Mouse (Mus musculus) limb, embryonic 11.5 days (tissue): Measurements from ENCODE around the gene Col17a1. TPM values are rescaled to one million over a fixed set of nuclear protein-coding genes. Genes with fewer than 3 reads are reported as not detected.

ENCODE experiments used
- ATAC-seq: fragments of 200-750 bp; cut with Nextera tagmentation; 2 replicates; pipeline ENCODE4 v1.8.0; 2017; ENCODE audit warnings: low read depth; ENCODE audit not compliant: insufficient number of reproducible peaks, low FRiP score, low TSS enrichment
- DNase-seq: peaks from one replicate; pipeline ENCODE4 v3.0.0-alpha.2; 2015; ENCODE audit warnings: low spot score
- H3K27ac ChIP-seq: fragments of 300-500 bp; sonication (generic); replicated peaks from 2 replicates; pipeline ENCODE4 v1.5.1; 2014; ENCODE audit warnings: low read depth, mild to moderate bottlenecking, low read length
- H3K27me3 ChIP-seq: fragments of 300-500 bp; sonication (generic); 2 replicates; pipeline ENCODE4 v1.6.1; 2014; ENCODE audit warnings: mild to moderate bottlenecking, low read length, mixed read lengths; ENCODE audit not compliant: control insufficient read depth, insufficient read depth
- H3K36me3 ChIP-seq: fragments of 300-500 bp; sonication (generic); 2 replicates; pipeline ENCODE4 v1.6.1; 2014; ENCODE audit warnings: mild to moderate bottlenecking, low read length, moderate library complexity, mixed read lengths; ENCODE audit not compliant: control insufficient read depth, insufficient read depth
- H3K4me1 ChIP-seq: fragments of 300-500 bp; sonication (generic); 2 replicates; pipeline ENCODE4 v1.6.1; 2014; ENCODE audit warnings: low read length, mixed read lengths; ENCODE audit not compliant: control insufficient read depth, insufficient read depth
- H3K4me2 ChIP-seq: fragments of 300-500 bp; sonication (generic); 2 replicates; pipeline ENCODE4 v1.6.1; 2014; ENCODE audit warnings: low read depth, mild to moderate bottlenecking, moderate library complexity; ENCODE audit not compliant: severe bottlenecking
- H3K4me3 ChIP-seq: fragments of 300-500 bp; sonication (generic); 2 replicates; pipeline ENCODE4 v1.5.1; 2014; ENCODE audit warnings: low read depth, low read length
- H3K9ac ChIP-seq: fragments of 300-500 bp; sonication (generic); 2 replicates; pipeline ENCODE4 v1.6.1; 2014; ENCODE audit warnings: mild to moderate bottlenecking, low read length
- H3K9me3 ChIP-seq: fragments of 300-500 bp; sonication (generic); 2 replicates; pipeline ENCODE4 v1.6.1; 2016; ENCODE audit warnings: low read length; ENCODE audit not compliant: control insufficient read depth
- WGBS: fragments of 180-500 bp; shearing (Covaris S2); extraction: QIAGEN DNeasy Blood & Tissue Kit; methylation state at CpG from one replicate; pipeline ENCODE4 v1.1.7; 2014; 5-methylcytosine and 5-hydroxymethylcytosine counted together
- polyA plus RNA-seq: library from polyadenylated mRNA; unstranded; fragments of >200 nt; fragmentation: Nextera tagmentation; extraction: Ambion mirVana; gene quantifications from 2 replicates; pipeline ENCODE4 v1.2.1, GENCODE M21; 2014

The Col17a1 gene
- polyA plus RNA-seq, 1 experiment from 2014 or later: 2.4 TPM

- no peak for DNase-seq
- Histone ChIP-seq H3K4me3 (no peak overlapping the region), H3K4me1 (no peaks in the 10 kb centered on the region), H3K27me3 (no peaks in the 10 kb centered on the region), H3K9ac (no peak overlapping the region), H3K9me3 (no peaks in the 10 kb centered on the region), H3K4me2 (no peak overlapping the region), H3K27ac (no peak overlapping the region), H3K36me3 (no peaks in the 10 kb centered on the region)
- no peak for ATAC-seq
- WGBS: 64% methylated on average over 2 of the region's 2 CpGs
Measured at GRCm38 (mm10) chr19:47716144-47716543, 24.2 kb upstream of the Col17a1 start.

DNA sequence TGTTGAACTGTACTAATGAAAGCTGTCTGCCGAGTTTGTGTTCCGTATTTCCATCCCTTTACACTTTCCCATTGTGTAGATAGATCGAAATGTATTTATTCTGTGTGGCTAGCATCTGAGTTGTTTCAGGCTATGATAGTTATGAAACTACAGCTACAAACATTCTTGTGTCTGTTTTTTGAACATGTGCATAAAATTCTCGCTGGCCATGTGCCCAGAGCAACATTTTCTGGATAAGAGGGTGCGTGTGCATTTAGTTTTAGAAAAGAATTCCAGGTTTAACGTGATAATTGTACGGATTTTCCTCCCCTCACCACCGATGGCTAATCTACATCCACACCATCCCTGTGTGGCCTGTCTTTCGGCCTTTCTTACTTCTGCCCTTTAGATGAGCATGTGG, 21.6 kb upstream of the Col17a1 start:
- WGBS: 92% methylated on average over 9 of the region's 9 CpGs
- no peak overlapping the region for H3K4me2 ChIP-seq
- no peak for ATAC-seq

GRCm38 (mm10) chr19:47710376-47710775, 18.5 kb upstream of the Col17a1 start:
- Histone ChIP-seq H3K27ac (no peak overlapping the region), H3K4me2 (no peak overlapping the region), H3K9ac (no peak overlapping the region), H3K4me1 (no peaks in the 10 kb centered on the region), H3K36me3 (no peaks in the 10 kb centered on the region), H3K27me3 (no peaks in the 10 kb centered on the region), H3K9me3 (no peaks in the 10 kb centered on the region), H3K4me3 (no peak overlapping the region)
- ATAC-seq: no peak
- 82% methylated on average over 4 of the region's 4 CpGs for WGBS
- DNase-seq: no peak

More for the DNA sequence above, 21.6 kb upstream of the Col17a1 start:
- Histone ChIP-seq H3K27ac (no peak overlapping the region), H3K27me3 (no peaks in the 10 kb centered on the region), H3K9ac (no peak overlapping the region), H3K4me3 (no peak overlapping the region), H3K9me3 (no peaks in the 10 kb centered on the region), H3K4me1 (no peaks in the 10 kb centered on the region), H3K36me3 (no peaks in the 10 kb centered on the region)
- DNase-seq: no peak

DNA sequence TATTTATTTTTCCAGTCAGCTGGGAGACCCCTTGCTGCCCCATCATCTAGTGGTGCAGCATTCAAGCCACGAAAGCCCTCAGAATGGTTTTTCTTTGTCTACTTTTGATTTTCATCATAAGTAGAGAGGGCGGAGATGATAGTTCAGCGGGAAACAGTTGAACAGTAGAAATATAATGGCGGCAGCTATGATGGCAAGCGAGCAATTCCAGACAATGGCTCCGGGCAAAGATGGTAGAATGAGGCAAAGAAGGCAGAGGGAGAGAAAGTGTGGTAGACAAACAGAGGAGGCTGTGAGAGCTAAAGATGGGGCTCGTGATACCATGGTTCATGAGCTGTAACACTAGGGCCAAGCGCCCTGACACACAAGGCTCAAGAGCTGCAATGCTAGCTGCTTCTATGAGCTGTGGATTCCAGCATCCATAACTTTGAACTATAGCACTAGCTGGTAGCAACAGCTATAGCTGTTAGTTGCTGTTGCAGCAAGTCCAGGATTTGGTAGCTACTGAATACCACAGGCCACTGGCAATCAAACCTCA, 13.9 kb upstream of the Col17a1 start:
- DNase-seq (no peak), ATAC-seq (no peak)
- H3K4me1 ChIP-seq: no peaks in the 10 kb centered on the region
- H3K4me3 ChIP-seq: no peak overlapping the region
- H3K9ac ChIP-seq: no peak overlapping the region
- no peak overlapping the region for H3K4me2 ChIP-seq
- no peaks in the 10 kb centered on the region for H3K36me3 ChIP-seq
- no peaks in the 10 kb centered on the region for H3K27me3 ChIP-seq
- 92% methylated on average over 8 of the region's 8 CpGs for WGBS
- no peak overlapping the region for H3K27ac ChIP-seq
- H3K9me3 ChIP-seq: no peaks in the 10 kb centered on the region

DNA sequence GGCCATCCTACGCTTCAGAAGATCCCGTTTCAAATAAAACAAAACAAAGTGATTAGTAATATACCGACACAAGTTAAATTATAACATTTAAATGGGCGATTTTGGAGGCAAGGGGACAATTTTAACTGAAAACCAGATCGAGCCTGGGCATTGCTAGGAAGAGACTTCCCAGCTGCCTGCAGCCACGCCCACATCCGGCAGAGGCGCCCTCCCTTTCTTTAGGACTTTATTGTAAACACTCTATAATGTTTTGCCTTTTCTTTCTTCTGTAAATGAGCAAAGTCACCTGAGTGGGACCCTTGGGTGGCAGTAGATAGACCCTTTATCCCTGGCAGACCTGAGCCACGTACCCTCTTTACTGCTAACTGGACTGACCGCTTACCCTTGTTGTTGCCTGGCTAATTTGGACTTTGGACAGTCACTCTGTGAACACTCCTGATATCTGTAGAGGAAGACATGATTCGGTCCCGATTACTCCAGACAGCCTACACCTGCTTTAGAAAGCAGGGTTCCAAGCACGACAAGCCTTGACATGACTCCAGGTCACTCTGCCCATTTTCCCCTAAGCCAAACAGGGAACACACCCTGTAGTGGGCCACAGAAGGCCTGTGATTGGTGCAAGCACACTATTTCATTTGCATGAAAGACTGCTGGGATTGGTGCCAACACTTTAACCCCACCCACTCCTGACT, 13.3 kb upstream of the Col17a1 start:
- H3K4me2 ChIP-seq: no peak overlapping the region
- no peaks in the 10 kb centered on the region for H3K9me3 ChIP-seq
- 70% methylated on average over 13 of the region's 13 CpGs for WGBS
- H3K27ac ChIP-seq: no peak overlapping the region
- H3K4me3 ChIP-seq: no peak overlapping the region
- ATAC-seq (no peak), DNase-seq (no peak)
- H3K36me3 ChIP-seq: no peaks in the 10 kb centered on the region
- no peaks in the 10 kb centered on the region for H3K4me1 ChIP-seq
- no peak overlapping the region for H3K9ac ChIP-seq
- no peaks in the 10 kb centered on the region for H3K27me3 ChIP-seq

DNA sequence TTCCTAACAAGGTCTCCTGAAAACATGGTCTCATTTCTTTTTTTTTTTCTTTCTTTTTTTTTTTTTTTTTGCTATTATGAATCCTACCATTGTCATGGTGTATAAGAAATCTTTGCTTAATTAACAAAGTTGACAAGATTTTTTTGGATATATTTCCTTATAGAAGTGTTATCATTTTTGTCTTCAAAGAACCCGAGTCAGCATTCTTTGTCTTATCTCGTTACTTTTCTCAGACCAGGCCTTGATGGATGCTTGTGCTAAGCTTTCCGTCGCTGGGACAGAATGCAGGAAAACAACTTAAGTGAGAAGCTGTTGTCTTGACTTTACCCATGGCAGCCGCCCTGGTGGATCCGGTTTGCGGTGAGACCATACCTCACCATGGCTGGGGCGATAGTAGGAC, 8.6 kb upstream of the Col17a1 start:
- no peak for ATAC-seq
- no peak for DNase-seq
- Histone ChIP-seq H3K27ac (no peak overlapping the region), H3K27me3 (no peaks in the 10 kb centered on the region), H3K4me3 (no peak overlapping the region), H3K4me1 (no peaks in the 10 kb centered on the region), H3K36me3 (no peaks in the 10 kb centered on the region), H3K9me3 (no peaks in the 10 kb centered on the region), H3K9ac (no peak overlapping the region), H3K4me2 (no peak overlapping the region)
- WGBS: 83% methylated on average over 8 of the region's 8 CpGs

GRCm38 (mm10) chr19:47699743-47700142, 7.8 kb upstream of the Col17a1 start:
- Histone ChIP-seq H3K36me3 (no peaks in the 10 kb centered on the region), H3K4me1 (no peaks in the 10 kb centered on the region), H3K4me3 (no peak overlapping the region), H3K27ac (no peak overlapping the region), H3K4me2 (no peak overlapping the region), H3K9ac (no peak overlapping the region), H3K27me3 (no peaks in the 10 kb centered on the region), H3K9me3 (no peaks in the 10 kb centered on the region)
- ATAC-seq (no peak), DNase-seq (no peak)
- WGBS: 63% methylated on average over 9 of the region's 9 CpGs

- 77% methylated on average over 9 of the region's 9 CpGs for WGBS
- no peak overlapping the region for H3K9ac ChIP-seq
- no peak overlapping the region for H3K4me3 ChIP-seq
- H3K36me3 ChIP-seq: no peaks in the 10 kb centered on the region
- no peaks in the 10 kb centered on the region for H3K27me3 ChIP-seq
- ATAC-seq (no peak), DNase-seq (no peak)
- H3K27ac ChIP-seq: no peak overlapping the region
- H3K9me3 ChIP-seq: no peaks in the 10 kb centered on the region
- no peak overlapping the region for H3K4me2 ChIP-seq
- no peaks in the 10 kb centered on the region for H3K4me1 ChIP-seq
Measured at GRCm38 (mm10) chr19:47698266-47698665, 6.4 kb upstream of the Col17a1 start.

DNA sequence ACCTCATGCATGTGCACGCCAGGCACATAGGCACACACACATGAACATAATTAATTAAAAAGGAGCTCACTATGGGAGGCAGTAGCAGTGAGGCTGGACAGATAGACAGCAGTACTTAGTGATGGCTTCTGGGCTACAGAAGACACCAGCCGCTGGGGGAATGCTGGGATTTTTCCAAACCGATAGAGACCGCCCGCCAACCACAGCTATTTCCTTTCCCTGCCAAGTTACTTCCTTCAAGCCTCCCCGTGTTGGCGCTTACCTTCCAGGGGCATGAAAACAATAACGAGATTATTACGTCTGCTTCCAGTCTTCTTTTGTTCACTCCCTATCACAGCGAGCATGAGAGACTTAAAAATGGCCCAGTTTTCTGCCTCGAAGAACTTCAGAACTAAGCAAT, 5.2 kb upstream of the Col17a1 start:
- Histone ChIP-seq H3K4me2 (no peak overlapping the region), H3K9ac (no peak overlapping the region), H3K9me3 (no peaks in the 10 kb centered on the region), H3K36me3 (no peaks in the 10 kb centered on the region), H3K27ac (no peak overlapping the region), H3K4me1 (no peaks in the 10 kb centered on the region), H3K27me3 (no peaks in the 10 kb centered on the region), H3K4me3 (no peak overlapping the region)
- 91% methylated on average over 11 of the region's 11 CpGs for whole genome bisulfite sequencing
- ATAC-seq (no peak), DNase-seq (no peak)
